Mouse (Mus musculus): ENCODE measurements around the gene Sh3glb2. TPM values are rescaled to one million over a fixed set of nuclear protein-coding genes. Genes with fewer than 3 reads are reported as not detected.

Sh3glb2 gene
- polyA plus RNA-seq (2015; fragmentation: Nextera tagmentation; extraction: Ambion mirVana) = 20.9 and 21.3 TPM in 2 replicates

DNA sequence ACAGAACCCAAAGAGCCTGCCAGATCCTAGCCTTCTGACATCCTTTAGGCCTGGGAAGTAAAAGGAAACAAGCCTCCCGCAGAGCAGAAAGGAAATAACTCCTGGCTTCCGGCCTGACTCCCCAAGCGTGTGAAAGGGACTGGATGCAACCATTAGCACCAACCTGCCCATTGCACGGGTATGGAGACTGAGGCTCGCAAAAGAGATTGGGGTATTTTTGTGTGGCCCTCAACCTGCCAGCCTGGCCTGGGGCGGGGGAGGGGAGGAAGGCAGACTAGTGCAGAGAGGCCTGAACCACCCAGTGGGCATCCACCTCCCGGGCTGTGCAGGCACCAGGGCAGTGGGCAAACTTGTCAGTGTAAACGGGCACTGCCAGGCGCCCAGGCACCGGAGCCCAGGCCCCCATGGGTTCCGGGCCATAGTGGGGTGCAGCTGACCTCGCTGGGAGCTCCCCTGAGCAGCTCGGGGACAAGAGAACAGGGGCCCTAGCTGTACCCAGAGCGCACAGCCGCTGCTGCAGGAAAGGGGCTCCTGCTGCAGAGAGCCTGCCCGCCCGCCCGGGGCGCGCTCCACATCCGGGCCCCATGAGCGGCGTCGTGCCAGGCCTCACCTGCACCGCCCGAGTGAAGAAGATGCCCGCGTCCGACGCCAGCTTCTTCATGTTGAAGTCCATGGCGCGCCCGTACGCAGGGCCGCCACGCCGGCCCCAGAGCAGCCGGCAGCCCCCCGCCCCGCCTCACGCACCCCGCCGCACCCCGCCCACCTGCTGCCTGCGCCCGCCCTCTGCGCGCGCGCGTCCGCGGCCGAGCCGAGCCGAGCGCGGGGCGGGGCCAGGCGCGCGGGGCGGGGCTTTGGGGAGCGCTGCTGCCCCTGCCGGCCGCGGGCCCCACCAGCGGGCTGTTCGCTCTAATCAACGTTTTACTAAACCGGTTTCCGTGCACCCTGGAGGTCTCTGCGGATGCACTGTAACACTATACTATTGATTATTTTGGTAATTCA is at the start of gene Sh3glb2:
Gene Sh3glb2, minus strand, starts transcription at position 805 of the 999 bp plus-strand sequence.
- peak within 1 kb of the TSS; percentile 84 for H3K9ac ChIP-seq
- H3K4me1 ChIP-seq (replicated peaks) = peaks cover 45% of the 10 kb centered on the region
- H3K27ac ChIP-seq = peak within 1 kb of the TSS; percentile 77
- H3K4me3 ChIP-seq (replicated peaks) = peak within 1 kb of the TSS; percentile 78
- H3K9me3 ChIP-seq (replicated peaks) = peaks cover 5% of the 10 kb centered on the region; the same call in 1 of the 2 replicates
- 2% methylated on average over 72 of the region's 73 CpGs for WGBS (ENCODE audit: insufficient replicate concordance)
- H3K4me2 ChIP-seq = peak within 1 kb of the TSS; percentile 98
- peaks cover under 1% of the 10 kb centered on the region; the same call in 1 of the 2 replicates for H3K36me3 ChIP-seq
- DNase-seq (peak; percentile 75), ATAC-seq (ENCODE audit: low read depth) (peak; percentile 59)
- H3K27me3 ChIP-seq = no peaks in the 10 kb centered on the region

DNA sequence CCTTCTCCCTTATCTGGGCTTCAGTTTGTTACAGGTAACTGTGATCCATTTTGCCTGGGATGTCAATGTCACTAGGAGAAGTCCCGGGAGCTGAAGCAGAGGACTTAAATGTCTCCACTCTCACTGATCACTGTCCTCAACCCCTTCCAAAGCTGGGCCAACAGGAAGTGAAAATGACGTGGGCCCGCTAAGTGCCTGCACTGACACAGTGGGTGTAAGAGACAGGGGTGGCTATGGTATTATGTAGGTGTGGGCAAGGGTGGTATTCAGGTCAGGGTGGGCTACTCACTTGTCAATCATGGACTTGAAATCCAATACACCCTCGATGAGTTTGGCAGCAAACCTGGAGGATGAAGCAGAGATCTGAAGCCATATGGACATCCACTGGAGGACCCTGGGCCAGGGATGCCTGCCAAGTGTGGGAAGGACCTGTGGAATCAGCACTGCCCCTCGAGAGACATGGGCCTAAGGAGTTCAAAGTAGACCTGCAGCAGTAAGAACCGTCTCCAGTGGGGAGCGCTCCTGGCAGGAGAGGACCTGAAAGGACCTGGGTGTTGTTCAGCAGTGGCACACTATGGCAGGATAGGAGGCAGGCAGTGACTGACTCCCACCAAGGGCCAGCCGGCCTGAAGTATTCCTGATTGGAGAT is 49.4 kb upstream of the Sh3glb2 start:
- Histone ChIP-seq H3K4me3 (replicated peaks) (no peak overlapping the region), H3K27me3 (no peaks in the 10 kb centered on the region), H3K9me3 (replicated peaks) (no peaks in the 10 kb centered on the region), H3K36me3 (peaks cover 82% of the 10 kb centered on the region), H3K9ac (no peak overlapping the region), H3K4me1 (replicated peaks) (peaks cover 15% of the 10 kb centered on the region), H3K4me2 (no peak overlapping the region), H3K27ac (no peak overlapping the region)
- no peak for DNase-seq
- ATAC-seq (ENCODE audit: low read depth) = no peak
- WGBS (ENCODE audit: insufficient replicate concordance) = 75% methylated on average over 8 of the region's 8 CpGs

DNA sequence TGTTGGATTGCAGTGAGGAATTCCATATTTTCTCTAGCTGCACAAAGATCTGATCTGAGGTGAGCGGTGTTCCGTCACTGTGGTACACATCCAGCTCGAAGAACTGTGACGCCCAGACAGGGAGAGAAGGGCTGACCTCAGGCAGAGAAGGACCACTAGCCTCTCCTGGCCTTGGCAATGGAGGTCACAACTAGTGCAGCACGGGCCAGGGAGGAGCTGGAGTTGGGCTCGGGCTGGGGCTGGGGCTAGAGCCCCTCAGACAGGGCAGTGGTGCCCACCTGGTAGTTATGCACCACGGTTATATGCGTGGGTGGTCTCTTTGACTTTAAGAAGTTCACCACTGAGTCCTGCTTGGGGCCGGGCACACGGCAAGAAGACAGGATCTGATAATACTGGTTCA is 48.6 kb upstream of the Sh3glb2 start:
- no peak overlapping the region for H3K9ac ChIP-seq
- no peak for ATAC-seq (ENCODE audit: low read depth)
- peaks cover 85% of the 10 kb centered on the region for H3K36me3 ChIP-seq
- H3K27me3 ChIP-seq = no peaks in the 10 kb centered on the region
- no peak for DNase-seq
- no peak overlapping the region for H3K4me3 ChIP-seq (replicated peaks)
- no peak overlapping the region for H3K4me2 ChIP-seq
- 65% methylated on average over 10 of the region's 10 CpGs for WGBS (ENCODE audit: insufficient replicate concordance)
- no peaks in the 10 kb centered on the region for H3K9me3 ChIP-seq (replicated peaks)
- H3K4me1 ChIP-seq (replicated peaks) = peaks cover 8% of the 10 kb centered on the region; the same call in 1 of the 2 replicates
- H3K27ac ChIP-seq = no peak overlapping the region

DNA sequence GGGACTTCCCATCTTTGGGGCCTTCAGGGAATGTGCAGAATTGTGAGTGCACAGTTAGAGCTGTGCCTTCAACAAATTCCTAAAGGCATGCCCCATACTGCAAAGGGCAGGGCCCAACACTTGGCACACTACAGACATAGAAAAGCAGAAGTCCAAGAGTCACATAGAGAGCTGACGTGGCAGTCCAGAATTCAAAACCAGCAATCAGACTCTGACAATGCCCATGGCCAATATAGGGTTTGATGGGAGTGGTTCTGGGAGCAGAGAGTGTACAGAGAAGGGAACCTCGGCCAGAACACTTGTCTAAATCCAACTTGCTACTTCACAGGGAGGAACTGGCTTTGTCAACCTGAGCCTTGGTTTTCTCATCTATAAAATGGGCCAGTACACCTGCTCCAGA is 48.1 kb upstream of the Sh3glb2 start:
- H3K4me1 ChIP-seq (replicated peaks) = peaks cover 8% of the 10 kb centered on the region; the same call in 1 of the 2 replicates
- H3K27me3 ChIP-seq = no peaks in the 10 kb centered on the region
- no peak overlapping the region for H3K4me2 ChIP-seq
- no peak for ATAC-seq (ENCODE audit: low read depth)
- H3K27ac ChIP-seq = no peak overlapping the region
- peaks cover 85% of the 10 kb centered on the region for H3K36me3 ChIP-seq
- no peaks in the 10 kb centered on the region for H3K9me3 ChIP-seq (replicated peaks)
- no peak for DNase-seq
- no peak overlapping the region for H3K4me3 ChIP-seq (replicated peaks)
- WGBS (ENCODE audit: insufficient replicate concordance) = 53% methylated on average over 2 of the region's 2 CpGs
- no peak overlapping the region for H3K9ac ChIP-seq

DNA sequence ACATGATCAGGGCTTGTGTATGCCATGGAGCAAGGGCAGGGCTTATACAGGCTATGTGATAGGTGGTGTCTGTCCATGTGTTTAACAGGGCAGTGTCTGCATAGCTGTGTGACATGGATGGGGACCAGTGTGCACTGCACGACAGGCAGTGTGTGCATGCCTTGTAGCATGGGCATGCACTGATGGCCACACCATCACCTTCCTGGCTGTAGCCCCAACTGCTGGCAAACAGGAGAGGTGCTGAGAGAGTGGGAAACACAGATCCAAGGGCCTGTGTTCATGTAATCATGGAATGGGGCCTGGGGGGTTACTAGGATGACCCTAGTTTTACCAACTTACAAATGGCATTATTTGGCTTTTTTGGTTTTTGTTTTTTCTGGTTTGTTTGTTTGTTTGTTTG is 44.7 kb upstream of the Sh3glb2 start:
- H3K4me2 ChIP-seq = no peak overlapping the region
- H3K27ac ChIP-seq = no peak overlapping the region
- H3K36me3 ChIP-seq = peaks cover 95% of the 10 kb centered on the region
- DNase-seq (no peak), ATAC-seq (ENCODE audit: low read depth) (no peak)
- H3K9ac ChIP-seq = no peak overlapping the region
- WGBS (ENCODE audit: insufficient replicate concordance) = 77% methylated on average over 1 of the region's 1 CpGs
- no peak overlapping the region for H3K4me3 ChIP-seq (replicated peaks)
- no peaks in the 10 kb centered on the region for H3K9me3 ChIP-seq (replicated peaks)
- no peaks in the 10 kb centered on the region for H3K27me3 ChIP-seq
- H3K4me1 ChIP-seq (replicated peaks) = 0 out of 2 replicates have a peak, but pooled peaks cover 3% of the 10 kb centered on the region

DNA sequence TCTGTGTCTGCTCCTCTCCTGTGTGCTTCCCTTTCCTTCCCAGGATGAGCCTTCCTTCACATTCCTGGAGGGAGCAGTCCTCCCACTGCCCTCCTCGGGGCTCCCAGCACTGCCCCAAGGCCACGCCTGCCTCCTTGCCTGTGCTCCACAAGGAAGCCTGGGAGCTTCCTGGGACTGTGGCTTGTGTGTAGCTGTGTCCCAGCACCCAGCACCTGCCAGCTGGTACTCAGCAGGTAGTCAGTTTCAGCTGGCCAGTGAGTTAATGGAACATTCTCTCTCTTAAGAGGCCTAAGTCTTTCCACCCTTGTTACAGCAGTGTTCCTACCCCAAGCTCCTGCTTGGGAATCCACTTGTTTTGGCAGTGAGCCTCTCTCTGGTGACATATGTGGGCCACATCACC is 43.7 kb upstream of the Sh3glb2 start:
- no peak for ATAC-seq (ENCODE audit: low read depth)
- Histone ChIP-seq H3K36me3 (peaks cover 96% of the 10 kb centered on the region), H3K4me1 (replicated peaks) (0 out of 2 replicates have a peak, but pooled peaks cover 3% of the 10 kb centered on the region), H3K27me3 (no peaks in the 10 kb centered on the region), H3K9me3 (replicated peaks) (no peaks in the 10 kb centered on the region), H3K4me3 (replicated peaks) (no peak overlapping the region), H3K9ac (no peak overlapping the region), H3K27ac (no peak overlapping the region; the same call in 1 of the 2 replicates), H3K4me2 (no peak overlapping the region)
- 63% methylated on average over 2 of the region's 2 CpGs for WGBS (ENCODE audit: insufficient replicate concordance)
- DNase-seq = no peak

DNA sequence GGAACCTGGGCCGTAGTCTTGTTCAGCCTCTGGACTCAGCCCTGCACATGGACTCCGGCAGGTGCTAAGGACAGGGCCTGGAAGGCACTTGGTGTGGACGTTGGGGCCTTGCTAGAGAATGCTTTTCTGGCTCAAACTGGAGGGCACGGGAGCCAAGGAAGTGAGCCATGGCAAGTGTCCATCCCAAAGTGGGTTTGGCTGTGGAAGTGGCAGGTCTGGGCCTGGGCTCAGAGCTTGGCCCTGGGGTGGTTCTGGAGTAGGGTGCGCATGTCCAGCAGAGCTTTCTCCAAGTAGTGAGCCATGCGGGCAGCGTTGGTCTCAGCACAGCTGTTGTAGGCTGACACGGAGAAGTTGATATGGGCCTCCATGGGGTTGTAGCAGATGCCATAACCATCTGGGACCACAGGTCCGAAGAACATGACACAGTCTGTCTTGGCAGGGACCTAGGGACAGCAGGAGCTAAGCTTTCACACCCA is 43.3 kb upstream of the Sh3glb2 start:
- Histone ChIP-seq H3K36me3 (peaks cover 96% of the 10 kb centered on the region), H3K27ac (no peak overlapping the region), H3K4me2 (no peak overlapping the region), H3K9me3 (replicated peaks) (no peaks in the 10 kb centered on the region), H3K4me3 (replicated peaks) (no peak overlapping the region), H3K27me3 (no peaks in the 10 kb centered on the region), H3K4me1 (replicated peaks) (0 out of 2 replicates have a peak, but pooled peaks cover 3% of the 10 kb centered on the region), H3K9ac (no peak overlapping the region)
- DNase-seq (no peak), ATAC-seq (ENCODE audit: low read depth) (no peak)
- WGBS (ENCODE audit: insufficient replicate concordance) = 79% methylated on average over 9 of the region's 9 CpGs

DNA sequence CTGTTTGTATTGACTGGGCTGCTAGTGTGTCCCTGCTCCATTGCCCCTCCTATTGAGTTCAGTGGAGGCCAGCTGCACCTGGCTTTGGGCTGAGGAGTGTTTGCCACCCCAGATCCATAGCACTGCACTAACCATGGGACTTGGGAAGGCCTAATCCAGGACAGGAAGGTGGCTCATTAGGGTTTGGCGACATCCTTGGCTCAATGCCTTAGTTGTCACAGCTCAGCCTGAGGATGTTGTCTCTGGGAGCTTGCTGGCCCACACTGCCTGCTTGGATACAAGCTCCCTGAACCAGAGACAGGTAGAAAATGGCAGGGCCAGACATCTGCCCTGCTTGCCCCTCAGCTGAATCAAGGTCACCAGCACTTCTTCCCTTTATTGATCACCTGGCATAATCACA is 42.4 kb upstream of the Sh3glb2 start:
- Histone ChIP-seq H3K4me2 (no peak overlapping the region), H3K9me3 (replicated peaks) (no peaks in the 10 kb centered on the region), H3K27ac (no peak overlapping the region), H3K9ac (no peak overlapping the region), H3K4me1 (replicated peaks) (0 out of 2 replicates have a peak, but pooled peaks cover 3% of the 10 kb centered on the region), H3K27me3 (no peaks in the 10 kb centered on the region), H3K36me3 (peaks cover 96% of the 10 kb centered on the region), H3K4me3 (replicated peaks) (no peak overlapping the region)
- no peak for ATAC-seq (ENCODE audit: low read depth)
- no peak for DNase-seq
- WGBS (ENCODE audit: insufficient replicate concordance) = 76% methylated on average over 1 of the region's 1 CpGs

DNA sequence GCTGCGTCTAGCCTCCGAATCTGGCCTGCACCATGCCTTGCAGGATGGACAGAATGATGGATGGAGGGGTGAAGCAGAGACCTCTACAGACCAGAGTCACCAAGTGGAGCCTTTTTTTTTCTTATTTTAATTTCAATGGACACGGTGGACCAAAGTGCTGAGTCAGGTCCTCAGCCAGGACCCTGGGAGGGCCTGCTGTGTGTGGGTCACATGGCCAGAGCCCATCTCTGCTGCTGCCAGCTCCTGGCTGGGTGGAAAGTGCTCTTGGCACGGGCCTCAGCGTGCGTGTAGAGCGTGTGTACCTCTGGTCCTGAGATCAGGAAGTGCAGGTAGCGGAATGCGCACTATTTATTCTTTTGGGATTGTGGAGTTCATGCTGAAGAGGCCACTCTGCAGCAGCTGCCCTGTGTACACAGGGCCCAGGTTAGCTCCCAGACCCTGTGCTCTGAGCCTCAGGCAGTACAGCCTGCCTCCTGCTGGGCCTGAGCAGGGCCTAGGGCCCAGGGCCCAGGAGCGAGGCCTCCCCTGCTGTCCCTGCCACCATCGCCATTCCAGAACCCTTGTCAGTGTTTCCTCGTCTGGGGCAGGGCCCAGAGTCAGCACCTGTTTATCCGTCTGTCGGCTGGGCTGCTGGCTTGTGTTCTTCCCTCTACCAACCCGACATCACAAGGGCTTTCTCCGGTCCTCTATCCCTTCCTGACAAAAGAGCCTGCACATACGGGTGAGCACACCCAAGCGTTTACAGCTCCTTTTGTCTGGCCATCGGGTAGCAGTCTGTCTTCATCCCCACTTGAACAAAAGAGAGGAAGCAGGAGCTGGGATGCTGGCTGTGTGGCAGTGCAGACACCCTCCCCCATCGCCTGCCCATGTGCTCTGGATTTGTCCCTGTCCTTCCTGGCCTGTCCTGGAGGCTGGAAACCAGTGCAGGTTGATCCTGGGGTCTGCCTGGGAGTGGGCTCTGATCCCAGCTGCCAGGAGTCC is 40.3 kb upstream of the Sh3glb2 start:
- DNase-seq (no peak), ATAC-seq (ENCODE audit: low read depth) (no peak)
- no peak overlapping the region for H3K4me3 ChIP-seq (replicated peaks)
- H3K4me1 ChIP-seq (replicated peaks) = peaks cover 15% of the 10 kb centered on the region
- H3K4me2 ChIP-seq = no peak overlapping the region
- H3K27ac ChIP-seq = no peak overlapping the region
- H3K27me3 ChIP-seq = no peaks in the 10 kb centered on the region
- no peaks in the 10 kb centered on the region for H3K9me3 ChIP-seq (replicated peaks)
- H3K36me3 ChIP-seq = peaks cover 92% of the 10 kb centered on the region
- WGBS (ENCODE audit: insufficient replicate concordance) = 79% methylated on average over 20 of the region's 20 CpGs
- no peak overlapping the region for H3K9ac ChIP-seq

DNA sequence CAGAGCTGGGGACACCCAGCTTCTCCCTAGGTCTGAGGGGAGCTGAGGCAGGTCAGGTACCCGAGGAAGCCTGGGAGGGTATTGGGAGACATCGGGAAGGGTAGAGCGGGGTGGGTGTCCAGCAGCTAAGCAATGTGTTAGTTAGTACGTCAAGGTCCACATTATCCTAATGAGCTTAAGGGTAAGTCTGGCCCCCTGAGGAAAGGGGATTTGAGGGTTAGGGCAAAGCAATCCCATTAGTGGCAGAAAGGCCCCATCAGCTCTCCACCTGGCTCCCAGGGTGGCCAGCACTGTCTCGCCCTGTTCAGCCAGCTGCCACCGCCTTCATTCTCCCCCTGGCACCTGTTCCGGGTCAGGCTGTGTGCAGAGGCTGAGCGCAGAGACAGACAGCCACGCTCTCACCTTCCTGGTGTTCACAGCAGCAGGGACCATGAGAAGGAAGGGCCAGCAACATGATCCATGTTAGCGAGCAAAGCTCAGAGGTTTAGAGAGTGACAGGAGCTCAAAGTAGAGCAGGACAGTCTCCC is 38.9 kb upstream of the Sh3glb2 start:
- ATAC-seq (ENCODE audit: low read depth) = no peak
- no peaks in the 10 kb centered on the region for H3K27me3 ChIP-seq
- H3K4me1 ChIP-seq (replicated peaks) = peaks cover 29% of the 10 kb centered on the region
- H3K9ac ChIP-seq = no peak overlapping the region
- no peak overlapping the region for H3K4me2 ChIP-seq
- H3K4me3 ChIP-seq (replicated peaks) = no peak overlapping the region
- no peaks in the 10 kb centered on the region for H3K9me3 ChIP-seq (replicated peaks)
- H3K36me3 ChIP-seq = peaks cover 83% of the 10 kb centered on the region
- no peak overlapping the region for H3K27ac ChIP-seq
- WGBS (ENCODE audit: insufficient replicate concordance) = 91% methylated on average over 10 of the region's 10 CpGs
- DNase-seq = no peak

Measured in liver, embryonic 13.5 days (tissue).